Mouse (Mus musculus) embryonic facial prominence, embryonic 14.5 days (tissue): ENCODE measurements at regions not wholly inside any gene's neighbourhood (a gene's known extent, or its start where the extent isn't known, plus 50 kb on each side); places are given as distances from the start of the nearest gene placed in this dataset.
"Not testable (repeated sequence)": the region's sequence is repeated elsewhere in the genome, so short reads cannot be mapped to it uniquely, and the experiment has no call there.

Experiments used
- ATAC-seq: fragments of 200-750 bp; cut with Nextera tagmentation; 2 replicates; pipeline ENCODE4 v1.8.0; 2017; ENCODE audit warnings: low read depth, moderate number of reproducible peaks, moderate TSS enrichment
- DNase-seq: peaks from one replicate; pipeline ENCODE4 v3.0.0-alpha.2; 2015; ENCODE audit warnings: low spot score
- H3K27ac ChIP-seq: fragments of 300-500 bp; sonication (generic); replicated peaks from 2 replicates; pipeline ENCODE4 v1.5.1; 2014; ENCODE audit warnings: low read depth, mild to moderate bottlenecking, low read length, moderate library complexity
- H3K27me3 ChIP-seq: fragments of 300-500 bp; sonication (generic); replicated peaks from 2 replicates; pipeline ENCODE4 v1.6.1; 2014; ENCODE audit warnings: low read length; ENCODE audit not compliant: control insufficient read depth, insufficient read depth
- H3K36me3 ChIP-seq: fragments of 300-500 bp; sonication (generic); 2 replicates; pipeline ENCODE4 v1.6.1; 2014; ENCODE audit warnings: low read length, mixed read lengths; ENCODE audit not compliant: control insufficient read depth, insufficient read depth
- H3K4me1 ChIP-seq: fragments of 300-500 bp; sonication (generic); 2 replicates; pipeline ENCODE4 v1.6.1; 2014; ENCODE audit warnings: antibody characterized with exemption, low read length; ENCODE audit not compliant: control insufficient read depth, insufficient read depth
- H3K4me2 ChIP-seq: fragments of 300-500 bp; sonication (generic); 2 replicates; pipeline ENCODE4 v1.6.1; 2014; ENCODE audit warnings: low read depth, mild to moderate bottlenecking, low read length, moderate library complexity, mixed read lengths
- H3K4me3 ChIP-seq: fragments of 300-500 bp; sonication (generic); 2 replicates; pipeline ENCODE4 v1.5.1; 2014; ENCODE audit warnings: low read depth, mild to moderate bottlenecking, low read length
- H3K9ac ChIP-seq: fragments of 300-500 bp; sonication (generic); 2 replicates; pipeline ENCODE4 v1.6.1; 2014; ENCODE audit warnings: low read depth, mild to moderate bottlenecking, low read length, moderate library complexity, mixed read lengths
- H3K9me3 ChIP-seq: fragments of 300-500 bp; sonication (generic); 2 replicates; pipeline ENCODE4 v1.6.1; 2016; ENCODE audit warnings: low read length; ENCODE audit not compliant: control insufficient read depth
- WGBS: fragments of 180-500 bp; shearing (Covaris S2); extraction: QIAGEN DNeasy Blood & Tissue Kit; methylation state at CpG from one replicate; pipeline ENCODE4 v1.1.7; 2014; 5-methylcytosine and 5-hydroxymethylcytosine counted together

DNA sequence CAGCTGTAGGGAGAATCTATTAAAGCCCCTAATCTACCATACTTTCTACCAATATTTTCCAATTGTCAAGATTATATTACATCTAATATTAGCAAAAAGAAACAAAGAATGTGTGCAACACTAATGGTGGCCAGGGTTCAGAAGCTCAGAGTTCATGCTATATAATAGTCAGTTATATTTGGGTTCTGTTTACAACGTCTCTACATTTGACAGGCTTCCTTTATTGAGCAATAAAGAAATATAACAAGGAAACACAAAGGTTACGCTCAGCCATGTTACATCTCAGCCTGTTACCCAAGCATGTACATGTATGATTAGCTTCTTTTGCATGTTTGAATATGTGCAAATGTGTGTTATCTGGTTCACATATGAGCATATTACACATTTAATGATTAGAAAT is 247.7 kb upstream of the Speer4f2 start:
- no peak for ATAC-seq
- Histone ChIP-seq H3K9ac (no peak overlapping the region), H3K27me3 (no peaks in the 10 kb centered on the region), H3K4me3 (no peak overlapping the region), H3K9me3 (no peaks in the 10 kb centered on the region), H3K27ac (no peak overlapping the region), H3K36me3 (no peaks in the 10 kb centered on the region), H3K4me1 (no peaks in the 10 kb centered on the region), H3K4me2 (no peak overlapping the region)
- 94% methylated on average over 2 of the region's 2 CpGs for WGBS
- no peak for DNase-seq

DNA sequence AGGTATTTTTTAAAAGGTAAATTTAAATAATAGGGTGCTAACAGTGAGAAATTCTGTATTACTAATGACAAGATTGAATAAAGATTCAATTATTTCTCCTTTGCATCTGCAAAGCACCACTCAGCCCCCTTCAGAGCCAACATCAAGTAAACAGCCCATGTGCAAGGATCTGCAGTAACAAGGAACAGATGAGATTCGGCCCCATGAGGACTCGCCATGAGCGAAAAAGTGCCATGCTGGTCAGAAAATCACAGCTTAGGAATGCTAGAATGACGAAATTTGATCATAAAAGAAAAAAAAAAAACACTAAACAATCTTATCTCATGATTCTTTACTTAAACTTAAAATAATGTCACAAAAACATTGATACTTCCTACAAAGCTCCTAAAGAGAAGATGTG is 245.5 kb upstream of the Speer4f2 start:
- Histone ChIP-seq H3K9ac (no peak overlapping the region), H3K4me3 (no peak overlapping the region), H3K4me2 (no peak overlapping the region), H3K36me3 (no peaks in the 10 kb centered on the region), H3K4me1 (no peaks in the 10 kb centered on the region), H3K9me3 (no peaks in the 10 kb centered on the region), H3K27ac (no peak overlapping the region), H3K27me3 (no peaks in the 10 kb centered on the region)
- ATAC-seq (no peak), DNase-seq (peak; percentile 9)
- 46% methylated on average over 4 of the region's 4 CpGs for WGBS

DNA sequence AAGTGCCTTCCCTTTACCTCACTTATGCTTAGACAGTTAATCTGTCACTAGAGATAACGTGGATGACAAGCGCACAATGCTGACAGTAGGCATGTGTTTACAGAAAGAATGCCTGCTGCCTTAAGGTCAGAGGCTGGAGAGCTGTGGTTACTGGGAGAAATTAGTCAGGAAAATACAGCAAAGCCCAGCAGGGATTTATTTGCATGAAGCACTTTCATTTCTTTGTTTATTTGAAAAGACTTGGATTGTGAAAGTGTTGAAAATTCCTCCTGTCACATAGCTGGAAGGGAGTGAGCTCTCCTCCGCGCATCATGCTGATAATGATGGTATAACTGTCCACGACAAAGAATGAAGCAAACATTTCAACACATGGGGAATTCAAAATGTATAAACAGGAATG is 237.5 kb upstream of the Speer4f2 start:
- ATAC-seq: no peak
- no peak overlapping the region for H3K4me2 ChIP-seq
- no peaks in the 10 kb centered on the region for H3K4me1 ChIP-seq
- no peaks in the 10 kb centered on the region for H3K36me3 ChIP-seq
- H3K9ac ChIP-seq: no peak overlapping the region
- no peaks in the 10 kb centered on the region for H3K27me3 ChIP-seq
- DNase-seq: peak; percentile 3
- H3K9me3 ChIP-seq: no peaks in the 10 kb centered on the region
- H3K4me3 ChIP-seq: no peak overlapping the region
- no peak overlapping the region for H3K27ac ChIP-seq
- 53% methylated on average over 5 of the region's 5 CpGs for WGBS

DNA sequence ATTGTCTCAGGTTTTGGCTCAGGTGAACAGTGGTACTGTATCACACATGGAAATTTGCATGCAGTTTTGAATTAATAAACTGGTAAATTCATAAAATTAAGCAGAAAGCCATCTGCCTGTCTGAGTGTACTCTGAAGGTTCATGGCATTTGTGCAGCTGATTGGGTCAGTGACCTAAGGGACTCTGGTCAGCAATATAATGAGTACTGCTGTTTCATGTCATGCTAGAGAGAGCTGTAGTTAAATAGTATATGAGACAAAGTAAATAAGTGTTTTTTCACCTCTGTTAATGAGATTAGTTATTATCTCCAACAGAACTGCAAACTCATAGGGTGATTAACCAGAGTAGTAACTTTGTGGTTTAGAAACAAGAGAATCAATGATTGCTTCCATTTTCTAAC is 231.4 kb upstream of the Speer4f2 start:
- Histone ChIP-seq H3K4me3 (no peak overlapping the region), H3K9ac (no peak overlapping the region), H3K27ac (no peak overlapping the region), H3K4me2 (no peak overlapping the region), H3K27me3 (no peaks in the 10 kb centered on the region), H3K9me3 (no peaks in the 10 kb centered on the region), H3K4me1 (no peaks in the 10 kb centered on the region), H3K36me3 (no peaks in the 10 kb centered on the region)
- DNase-seq (no peak), ATAC-seq (no peak)

DNA sequence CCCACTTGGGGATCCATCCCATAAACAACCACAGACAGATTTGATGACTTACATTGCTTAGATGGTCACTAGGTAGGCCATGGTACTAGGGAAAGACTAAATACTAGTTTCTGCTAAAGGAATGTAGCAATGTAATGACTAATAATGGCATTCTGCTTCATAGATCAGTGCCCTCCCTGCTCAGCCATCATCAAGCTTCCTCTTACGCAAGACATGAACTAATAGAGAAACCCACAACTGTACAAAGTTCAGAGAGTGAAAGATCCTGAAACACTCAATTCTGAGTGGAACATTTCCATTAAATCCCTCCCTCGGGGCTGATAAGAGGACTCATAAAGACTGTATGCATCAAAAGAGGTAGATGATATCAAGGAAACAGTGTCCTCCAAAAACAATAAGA is 198.4 kb upstream of the Speer4f2 start:
- Histone ChIP-seq H3K27ac (no peak overlapping the region), H3K4me3 (no peak overlapping the region), H3K9ac (no peak overlapping the region), H3K27me3 (no peaks in the 10 kb centered on the region), H3K36me3 (no peaks in the 10 kb centered on the region), H3K9me3 (no peaks in the 10 kb centered on the region), H3K4me2 (no peak overlapping the region), H3K4me1 (no peaks in the 10 kb centered on the region)
- no peak for DNase-seq
- ATAC-seq: no peak
- WGBS: 88% methylated on average over 2 of the region's 2 CpGs

DNA sequence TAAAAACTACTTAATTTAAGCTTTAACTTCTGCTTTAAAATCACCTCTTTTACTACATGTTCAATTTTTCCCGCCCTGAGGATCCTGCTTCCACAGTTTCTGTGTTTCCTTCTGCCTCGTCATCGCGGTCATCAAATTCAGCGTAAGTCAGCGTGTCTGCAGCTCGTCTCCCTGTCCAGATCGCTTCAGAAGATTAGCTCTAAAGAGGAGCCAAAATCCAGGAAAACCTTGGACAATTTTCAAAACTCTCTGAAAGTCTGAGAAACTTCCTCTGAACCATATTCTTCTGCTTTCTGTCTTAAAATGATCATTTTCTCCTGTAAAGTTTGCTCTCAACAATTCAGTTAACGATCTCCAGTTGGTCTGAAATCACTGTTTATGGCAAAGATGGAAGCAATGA is 196.2 kb upstream of the Speer4f2 start:
- Histone ChIP-seq H3K36me3 (no peaks in the 10 kb centered on the region), H3K4me1 (peaks cover 3% of the 10 kb centered on the region; the same call in 1 of the 2 replicates), H3K9ac (no peak overlapping the region), H3K4me2 (peak overlapping the region; percentile 33), H3K9me3 (no peaks in the 10 kb centered on the region), H3K4me3 (no peak overlapping the region), H3K27ac (peak overlapping the region; percentile 63), H3K27me3 (no peaks in the 10 kb centered on the region)
- 45% methylated on average over 9 of the region's 9 CpGs for WGBS
- ATAC-seq (peak; percentile 26; the same call in 1 of the 2 replicates), DNase-seq (peak; percentile 85)

DNA sequence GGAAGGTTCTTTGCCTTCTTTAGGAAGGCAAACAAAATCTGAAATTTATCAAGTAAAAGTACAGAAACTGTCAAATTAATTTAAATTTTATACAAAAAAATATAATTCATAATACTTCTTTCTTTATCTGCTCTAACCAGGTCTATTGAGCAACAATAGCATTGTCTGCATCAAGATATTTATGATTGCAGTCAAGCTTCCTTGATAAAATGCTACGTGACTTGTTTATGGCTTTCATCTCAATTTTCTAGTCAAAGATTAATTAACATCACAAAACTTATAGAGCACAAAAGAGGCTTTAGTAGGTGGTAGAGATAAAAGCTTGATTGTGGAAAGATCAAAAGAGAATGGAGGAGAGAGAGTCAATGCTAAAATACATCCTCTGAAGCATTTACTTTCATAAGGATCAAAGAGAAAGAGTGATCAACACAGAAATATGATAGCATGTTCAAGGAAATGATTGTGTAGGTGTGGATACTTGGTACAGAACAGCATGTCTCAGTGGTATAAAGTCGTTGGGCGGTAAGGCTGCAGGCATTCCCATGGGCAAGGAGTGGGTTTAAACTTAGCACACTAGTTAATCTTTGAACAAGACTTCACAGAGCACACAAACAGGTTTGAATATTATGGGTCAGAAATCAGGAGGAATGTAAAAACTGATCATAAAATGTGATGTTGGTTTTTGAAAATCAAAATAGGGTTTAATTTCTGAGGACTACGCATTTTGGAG is 164.3 kb upstream of the Speer4f2 start:
- Histone ChIP-seq H3K4me1 (peaks cover 12% of the 10 kb centered on the region; the same call in 1 of the 2 replicates), H3K27me3 (no peaks in the 10 kb centered on the region), H3K4me3 (no peak overlapping the region), H3K27ac (no peak overlapping the region), H3K9me3 (no peaks in the 10 kb centered on the region), H3K36me3 (no peaks in the 10 kb centered on the region), H3K4me2 (no peak overlapping the region), H3K9ac (no peak overlapping the region)
- ATAC-seq: no peak
- WGBS: 64% methylated on average over 4 of the region's 4 CpGs
- DNase-seq: no peak

DNA sequence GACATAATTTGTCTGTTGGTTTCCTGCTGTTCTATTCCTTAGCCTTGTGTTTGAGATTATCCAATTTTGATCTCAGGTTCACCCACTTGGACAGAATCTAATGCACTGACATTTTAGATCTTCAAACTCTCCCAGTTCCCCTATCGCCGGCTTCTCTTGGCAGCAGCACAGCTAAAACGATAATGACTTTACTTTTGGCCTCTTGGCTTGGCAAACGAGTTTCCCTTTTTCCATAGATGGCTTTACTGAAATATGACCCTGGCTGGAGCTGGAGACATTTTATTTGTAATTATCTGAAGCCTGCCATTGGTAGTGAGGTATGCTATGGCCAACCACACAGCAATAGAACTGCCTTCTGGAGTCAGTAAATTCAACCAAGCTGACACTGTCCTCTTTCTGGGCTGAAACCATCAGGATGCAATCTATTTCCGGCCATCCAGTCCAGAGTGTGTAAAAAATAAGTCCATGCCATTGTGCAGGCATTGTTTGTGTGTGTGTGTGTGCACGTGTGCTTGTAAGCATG is 162.2 kb upstream of the Speer4f2 start:
- no peaks in the 10 kb centered on the region for H3K9me3 ChIP-seq
- peak; percentile 68 for ATAC-seq
- no peak overlapping the region for H3K4me3 ChIP-seq
- H3K27ac ChIP-seq: no peak overlapping the region; the same call in 1 of the 2 replicates
- no peaks in the 10 kb centered on the region for H3K36me3 ChIP-seq
- peaks cover 12% of the 10 kb centered on the region; the same call in 1 of the 2 replicates for H3K4me1 ChIP-seq
- H3K4me2 ChIP-seq: no peak overlapping the region
- H3K27me3 ChIP-seq: no peaks in the 10 kb centered on the region
- WGBS: 35% methylated on average over 6 of the region's 6 CpGs
- no peak overlapping the region for H3K9ac ChIP-seq
- DNase-seq: peak; percentile 84

DNA sequence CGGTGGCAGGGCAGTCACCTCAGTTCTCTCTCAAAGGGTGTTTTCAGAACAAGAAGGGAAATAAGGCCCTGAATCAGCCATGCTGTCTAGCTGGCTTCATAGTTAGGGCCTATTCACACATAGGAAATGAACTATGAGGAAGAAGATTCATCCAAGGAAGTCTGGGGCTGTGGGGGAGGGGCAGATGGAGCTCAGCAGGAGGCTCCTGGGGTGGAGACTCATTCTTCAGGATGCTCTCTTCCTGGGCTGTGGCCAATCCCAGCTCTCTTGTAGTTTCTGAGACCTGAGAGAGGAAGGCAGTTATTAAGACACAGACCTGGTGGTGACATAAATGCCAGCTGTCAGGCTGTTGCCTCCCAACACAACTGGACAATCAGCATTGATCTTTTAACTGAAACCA is 149.4 kb upstream of the Speer4f2 start:
- H3K9ac ChIP-seq, H3K4me2 ChIP-seq, DNase-seq, H3K27ac ChIP-seq, H3K9me3 ChIP-seq, H3K27me3 ChIP-seq, H3K36me3 ChIP-seq, H3K4me1 ChIP-seq, ATAC-seq, H3K4me3 ChIP-seq: not testable (repeated sequence)
- 60% methylated on average over 1 of the region's 1 CpGs for WGBS
